In genomic region chr1:185483356-185484057, GRCm38 (mm10) we compare ENCODE assay signal across 31 mouse cellular contexts. TPM values are rescaled to one million over a fixed set of nuclear protein-coding genes. Genes with fewer than 3 reads are reported as not detected.
DNase-seq lines count a peak whose midpoint lies in the region; ATAC-seq and TF ChIP-seq lines count a peak whose summit lies in the region.
"Had no signal": no experiment of that assay in that cellular context is flagged by ENCODE, and none has a peak within 500 bp of the region (broad histone marks: within the 10 kb centered on the region; RNA-seq: fewer than 3 reads in every experiment).

No protein-coding gene starts in this region.

- no peak for ATAC-seq in hindbrain, postnatal 0 days
- no peak for ATAC-seq in hindbrain, embryonic 16.5 days
- ATAC-seq in embryonic facial prominence, embryonic 13.5 days (ENCODE audit: insufficient number of reproducible peaks, insufficient read depth, low FRiP score, low TSS enrichment, low read depth): no peak
- ATAC-seq in intestine, postnatal 0 days: peak; percentile 58
- no peak for ATAC-seq in forebrain, embryonic 14.5 days
- no peak for ATAC-seq in midbrain, embryonic 11.5 days (ENCODE audit: low FRiP score)
- ATAC-seq: CD4-positive, CD25-positive, alpha-beta regulatory T cell, adult 4 months had no signal

- 83% methylated on average over 12 of the region's 12 CpGs for WGBS in hindbrain, postnatal 0 days
- 81% methylated on average over 12 of the region's 12 CpGs for WGBS in hindbrain, embryonic 16.5 days
- 56% methylated on average over 12 of the region's 12 CpGs for WGBS in embryonic facial prominence, embryonic 13.5 days
- WGBS in intestine, postnatal 0 days: 42% methylated on average over 12 of the region's 12 CpGs
- 87% methylated on average over 12 of the region's 12 CpGs for WGBS in forebrain, embryonic 14.5 days
- WGBS in midbrain, embryonic 11.5 days: 91% methylated on average over 12 of the region's 12 CpGs

- H3K4me1 ChIP-seq in hindbrain, postnatal 0 days (ENCODE audit: insufficient read depth, low read length): peaks cover 7% of the 10 kb centered on the region
- H3K4me1 ChIP-seq in hindbrain, embryonic 16.5 days (ENCODE audit: control insufficient read depth, insufficient read depth, low read depth, low read length): peaks cover 14% of the 10 kb centered on the region
- H3K4me1 ChIP-seq in embryonic facial prominence, embryonic 13.5 days: peaks cover 24% of the 10 kb centered on the region
- no peaks in the 10 kb centered on the region for H3K4me1 ChIP-seq in intestine, postnatal 0 days (replicated peaks; ENCODE audit: control insufficient read depth, insufficient read depth, low read length)
- H3K4me1 ChIP-seq in forebrain, embryonic 14.5 days (ENCODE audit: control insufficient read depth, insufficient read depth, low read length): peaks cover 10% of the 10 kb centered on the region
- H3K4me1 ChIP-seq in midbrain, embryonic 11.5 days (ENCODE audit: control insufficient read depth, insufficient read depth, low read length): peaks cover 4% of the 10 kb centered on the region; the same call in 1 of the 2 replicates
- H3K4me1 ChIP-seq: heart, embryonic 15.5 days had no signal

- no peak overlapping the region for H3K4me2 ChIP-seq in hindbrain, postnatal 0 days (ENCODE audit: low read depth, low read length)
- H3K4me2 ChIP-seq in hindbrain, embryonic 16.5 days (ENCODE audit: low read length): no peak overlapping the region
- H3K4me2 ChIP-seq in embryonic facial prominence, embryonic 13.5 days: 0 out of 2 replicates have a peak overlapping the region, but pooled peaks have one; percentile 9
- peak overlapping the region; percentile 55 for H3K4me2 ChIP-seq in intestine, postnatal 0 days (replicated peaks; ENCODE audit: low read depth)
- H3K4me2 ChIP-seq in forebrain, embryonic 14.5 days (ENCODE audit: low read length): no peak overlapping the region
- no peak overlapping the region for H3K4me2 ChIP-seq in midbrain, embryonic 11.5 days
- H3K4me2 ChIP-seq: forebrain, embryonic 12.5 days; heart, embryonic 15.5 days; liver, embryonic 13.5 days had no signal

- TF ChIP-seq CTCF in hindbrain, postnatal 0 days (IDR thresholded peaks at IDR 0.05; ENCODE audit: low read depth): no peak
- TF ChIP-seq CTCF in intestine, postnatal 0 days (IDR thresholded peaks at IDR 0.05; ENCODE audit: low read depth): no peak

- H3K4me3 ChIP-seq in hindbrain, postnatal 0 days (ENCODE audit: low read length): no peak overlapping the region
- H3K4me3 ChIP-seq in hindbrain, embryonic 16.5 days (ENCODE audit: low read length): no peak overlapping the region
- no peak overlapping the region for H3K4me3 ChIP-seq in embryonic facial prominence, embryonic 13.5 days
- no peak overlapping the region for H3K4me3 ChIP-seq in intestine, postnatal 0 days (ENCODE audit: low read depth, low read length)
- H3K4me3 ChIP-seq in forebrain, embryonic 14.5 days (ENCODE audit: low read depth, low read length): no peak overlapping the region
- no peak overlapping the region for H3K4me3 ChIP-seq in midbrain, embryonic 11.5 days (ENCODE audit: low read depth, low read length)
- H3K4me3 ChIP-seq: embryonic facial prominence, embryonic 15.5 days; forebrain, embryonic 12.5 days; heart, embryonic 15.5 days; liver, embryonic 13.5 days had no signal

- intact Hi-C loops in heart, postnatal 14 days (cut with DNase I): no loop called here

- H3K9me3 ChIP-seq in hindbrain, postnatal 0 days (ENCODE audit: low read length): no peaks in the 10 kb centered on the region
- no peaks in the 10 kb centered on the region for H3K9me3 ChIP-seq in hindbrain, embryonic 16.5 days (ENCODE audit: control insufficient read depth, low read length)
- no peaks in the 10 kb centered on the region for H3K9me3 ChIP-seq in embryonic facial prominence, embryonic 13.5 days
- no peaks in the 10 kb centered on the region for H3K9me3 ChIP-seq in intestine, postnatal 0 days (ENCODE audit: control insufficient read depth)
- H3K9me3 ChIP-seq in forebrain, embryonic 14.5 days (replicated peaks; ENCODE audit: control insufficient read depth, low read length): no peaks in the 10 kb centered on the region
- H3K9me3 ChIP-seq in midbrain, embryonic 11.5 days (ENCODE audit: control insufficient read depth, low read length): no peaks in the 10 kb centered on the region
- H3K9me3 ChIP-seq: embryonic facial prominence, embryonic 15.5 days; forebrain, embryonic 12.5 days; heart, embryonic 15.5 days; liver, embryonic 13.5 days had no signal

- no peak for DNase-seq in hindbrain, postnatal 0 days (ENCODE audit: low spot score)
- DNase-seq in forebrain, embryonic 14.5 days (ENCODE audit: low spot score): no peak
- no peak for DNase-seq in midbrain, embryonic 11.5 days (ENCODE audit: low spot score, missing footprints)
- DNase-seq in heart, postnatal 14 days: no peak
- DNase-seq: adrenal gland, postnatal 14 days; cerebellum, adult 11 months; cerebellum, adult 9-11 months; embryo, embryonic 11 days; gastrocnemius, postnatal 10 days; heart, postnatal 36 days; kidney, adult 2 months; kidney, postnatal 4 days; layer of hippocampus, postnatal 36 days; liver, embryonic 13.5 days; lung, adult 2 months; lung, postnatal 10 days; right cerebral cortex, adult 18-20 months; thymus, adult 18-20 months; thymus, postnatal 4 days had no signal

- no peaks in the 10 kb centered on the region for H3K36me3 ChIP-seq in hindbrain, postnatal 0 days (ENCODE audit: insufficient read depth, low read length)
- H3K36me3 ChIP-seq in hindbrain, embryonic 16.5 days (ENCODE audit: control insufficient read depth, insufficient read depth, low read length): no peaks in the 10 kb centered on the region
- no peaks in the 10 kb centered on the region for H3K36me3 ChIP-seq in embryonic facial prominence, embryonic 13.5 days
- H3K36me3 ChIP-seq in intestine, postnatal 0 days (ENCODE audit: control insufficient read depth, insufficient read depth): no peaks in the 10 kb centered on the region
- H3K36me3 ChIP-seq in forebrain, embryonic 14.5 days (ENCODE audit: control insufficient read depth, insufficient read depth, low read length): no peaks in the 10 kb centered on the region
- no peaks in the 10 kb centered on the region for H3K36me3 ChIP-seq in midbrain, embryonic 11.5 days (ENCODE audit: control insufficient read depth, insufficient read depth, low read length)
- H3K36me3 ChIP-seq: embryonic facial prominence, embryonic 15.5 days; forebrain, embryonic 12.5 days; heart, embryonic 15.5 days; liver, embryonic 13.5 days had no signal

- H3K9ac ChIP-seq in hindbrain, postnatal 0 days (replicated peaks; ENCODE audit: low read length): no peak overlapping the region
- H3K9ac ChIP-seq in hindbrain, embryonic 16.5 days (ENCODE audit: low read depth, low read length): no peak overlapping the region
- no peak overlapping the region for H3K9ac ChIP-seq in embryonic facial prominence, embryonic 13.5 days
- no peak overlapping the region for H3K9ac ChIP-seq in intestine, postnatal 0 days (ENCODE audit: low read depth, low read length)
- H3K9ac ChIP-seq in forebrain, embryonic 14.5 days (ENCODE audit: low read length): no peak overlapping the region
- H3K9ac ChIP-seq in midbrain, embryonic 11.5 days (ENCODE audit: low read length): no peak overlapping the region
- H3K9ac ChIP-seq: embryonic facial prominence, embryonic 15.5 days; forebrain, embryonic 12.5 days; heart, embryonic 15.5 days; liver, embryonic 13.5 days had no signal

- no peaks in the 10 kb centered on the region for H3K27me3 ChIP-seq in hindbrain, postnatal 0 days (ENCODE audit: insufficient read depth, low read length)
- H3K27me3 ChIP-seq in hindbrain, embryonic 16.5 days (replicated peaks; ENCODE audit: control insufficient read depth, insufficient read depth, low read length): no peaks in the 10 kb centered on the region
- H3K27me3 ChIP-seq in embryonic facial prominence, embryonic 13.5 days: no peaks in the 10 kb centered on the region
- H3K27me3 ChIP-seq in intestine, postnatal 0 days (replicated peaks; ENCODE audit: control insufficient read depth, insufficient read depth, low read length): no peaks in the 10 kb centered on the region
- H3K27me3 ChIP-seq in forebrain, embryonic 14.5 days (replicated peaks; ENCODE audit: control insufficient read depth, insufficient read depth, low read length): no peaks in the 10 kb centered on the region
- H3K27me3 ChIP-seq in midbrain, embryonic 11.5 days (ENCODE audit: control insufficient read depth, insufficient read depth, low read length): no peaks in the 10 kb centered on the region
- H3K27me3 ChIP-seq: embryonic facial prominence, embryonic 15.5 days; forebrain, embryonic 12.5 days; heart, embryonic 15.5 days had no signal

- peak overlapping the region; percentile 65; the same call in 1 of the 2 replicates for H3K27ac ChIP-seq in hindbrain, postnatal 0 days
- no peak overlapping the region for H3K27ac ChIP-seq in hindbrain, embryonic 16.5 days (ENCODE audit: low read depth, low read length)
- H3K27ac ChIP-seq in embryonic facial prominence, embryonic 13.5 days: no peak overlapping the region; the same call in none of the 2 replicates
- no peak overlapping the region for H3K27ac ChIP-seq in intestine, postnatal 0 days (ENCODE audit: low read depth, low read length)
- H3K27ac ChIP-seq in forebrain, embryonic 14.5 days (ENCODE audit: low read depth, low read length): no peak overlapping the region
- no peak overlapping the region for H3K27ac ChIP-seq in midbrain, embryonic 11.5 days (ENCODE audit: low read depth, low read length)
- H3K27ac ChIP-seq: forebrain, embryonic 12.5 days; heart, embryonic 15.5 days; kidney, postnatal 0 days; liver, embryonic 13.5 days; macrophage; stomach, postnatal 0 days had no signal

RNA-seq across cellular contexts. Expression of gene Slc30a10, which starts 28.9 kb away (rescaled TPM):
- total RNA-seq in hindbrain, postnatal 0 days (2014; rRNA removed): 22.4 and 25.7 TPM in 2 replicates
- polyA plus RNA-seq in hindbrain, postnatal 0 days (2015; fragmentation: Nextera tagmentation; extraction: Ambion mirVana): 8.1 and 8.5 TPM in 2 replicates
- polyA plus RNA-seq in hindbrain, embryonic 16.5 days (2015; fragmentation: Nextera tagmentation; extraction: Ambion mirVana): 8.3 and 10.0 TPM in 2 replicates
- 0.31 and 0.44 TPM in 2 replicates for polyA plus RNA-seq in embryonic facial prominence, embryonic 13.5 days (2015; fragmentation: Nextera tagmentation; extraction: Ambion mirVana)
- polyA plus RNA-seq in intestine, postnatal 0 days (2015; fragmentation: Nextera tagmentation; extraction: Ambion mirVana): 8.5 and 9.3 TPM in 2 replicates
- polyA plus RNA-seq in forebrain, embryonic 14.5 days (2014; fragmentation: Nextera tagmentation; extraction: Ambion mirVana): 10.5 and 11.0 TPM in 2 replicates
- 1.7 and 2.2 TPM in 2 replicates for polyA plus RNA-seq in midbrain, embryonic 11.5 days (2014; fragmentation: Nextera tagmentation; extraction: Ambion mirVana)
- not detected for total RNA-seq in heart, postnatal 14 days (2021)
- total RNA-seq: heart, postnatal 36 days; monocyte, adult 5-6 weeks; neutrophil, adult 5-6 weeks had no signal
- polyA plus RNA-seq: CD4-positive, CD25-positive, alpha-beta regulatory T cell, adult 4 months; kidney, adult 2 months; lung, adult 2 months; macrophage had no signal

Comparison
In these comparisons a context has a peak if more than half of its experiments do, and no peak if none do; other contexts are left out.
1. H3K4me2 ChIP-seq: peak in embryonic facial prominence, embryonic 13.5 days (single experiment) and intestine, postnatal 0 days (single experiment); none in hindbrain, postnatal 0 days (single experiment), hindbrain, embryonic 16.5 days (single experiment), forebrain, embryonic 14.5 days (single experiment) and midbrain, embryonic 11.5 days (single experiment).